Mouse (Mus musculus) cerebellum, adult 2 months (tissue): ENCODE data around the gene Spata1. TPM values are rescaled to one million over a fixed set of nuclear protein-coding genes. Genes with fewer than 3 reads are reported as not detected.

Experiments used
- DNase-seq, 2 experiments: peaks; one replicate each; pipeline ENCODE4 v3.0.0; 2021
- H3K27ac ChIP-seq: fragments of 200-500 bp; 2 replicates; pipeline ENCODE4 v1.5.1; 2012; ENCODE audit warnings: low read length, control low read depth, inconsistent platforms; ENCODE audit not compliant: insufficient read depth
- H3K27me3 ChIP-seq: fragments of 200-500 bp; 2 replicates; pipeline ENCODE4 v1.6.1; 2012; ENCODE audit warnings: inconsistent platforms, mild to moderate bottlenecking, low read length, moderate library complexity; ENCODE audit not compliant: control insufficient read depth, insufficient read depth
- H3K4me1 ChIP-seq: fragments of 200-500 bp; 2 replicates; pipeline ENCODE4 v1.6.1; 2011; ENCODE audit warnings: low read length; ENCODE audit not compliant: control insufficient read depth, insufficient read depth
- H3K4me3 ChIP-seq: fragments of 200-500 bp; replicated peaks from 2 replicates; pipeline ENCODE3; 2011; ENCODE audit warnings: mild to moderate bottlenecking, low read depth, low read length, control low read depth; ENCODE audit not compliant: insufficient read depth
- CTCF ChIP-seq: fragments of 200-500 bp; IDR thresholded peaks from 2 replicates; pipeline ENCODE4 v1.5.1; 2011; ENCODE audit warnings: low read depth, mild to moderate bottlenecking, control low read depth, low read length, moderate library complexity, borderline replicate concordance; ENCODE audit not compliant: insufficient read depth
- POLR2A ChIP-seq: fragments of 200-500 bp; IDR thresholded peaks from 2 replicates; pipeline ENCODE4 v1.6.1; 2011; ENCODE audit warnings: low read length, control low read depth, borderline replicate concordance; ENCODE audit not compliant: insufficient read depth
- WGBS: fragments of 180-500 bp; shearing (Covaris S2); methylation state at CpG from one replicate; pipeline ENCODE4 v1.1.7; 2018; 5-methylcytosine and 5-hydroxymethylcytosine counted together
- polyA plus RNA-seq: library from polyadenylated mRNA; depleted of rRNA; stranded (reverse); fragments of >200 nt; gene quantifications from 2 replicates; pipeline ENCODE4 v1.2.3, GENCODE M21; 2012

The Spata1 gene
- polyA plus RNA-seq, 1 experiment, result 2.6 TPM

DNA sequence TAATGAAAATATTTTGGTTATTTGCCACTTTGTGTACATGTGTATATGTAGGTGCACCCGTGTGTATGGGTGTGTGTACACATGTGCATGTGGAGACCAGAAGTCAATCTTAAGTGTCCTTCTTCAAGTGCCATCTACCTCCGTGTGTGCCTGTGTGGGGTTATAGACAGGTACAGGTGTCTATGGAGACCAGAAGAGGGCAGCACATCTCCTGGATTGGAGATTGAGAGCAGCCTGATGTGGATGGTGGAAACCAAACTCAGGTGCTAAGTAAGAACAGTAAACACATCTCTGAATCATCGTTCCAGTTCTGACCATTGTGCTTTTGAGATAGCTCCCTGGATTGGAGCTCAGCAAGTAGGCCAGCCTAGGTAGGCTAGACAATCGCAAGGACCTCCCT, 13.1 kb downstream of the Spata1 start:
- DNase-seq, result no peak
- TF ChIP-seq POLR2A, result no peak
- TF ChIP-seq CTCF, result no peak
- H3K27ac ChIP-seq, result no peak overlapping the region
- H3K4me1 ChIP-seq, result no peaks in the 10 kb centered on the region
- no peaks in the 10 kb centered on the region for H3K27me3 ChIP-seq
- H3K4me3 ChIP-seq, result no peak overlapping the region
- 90% methylated on average over 4 of the region's 4 CpGs for WGBS

DNA sequence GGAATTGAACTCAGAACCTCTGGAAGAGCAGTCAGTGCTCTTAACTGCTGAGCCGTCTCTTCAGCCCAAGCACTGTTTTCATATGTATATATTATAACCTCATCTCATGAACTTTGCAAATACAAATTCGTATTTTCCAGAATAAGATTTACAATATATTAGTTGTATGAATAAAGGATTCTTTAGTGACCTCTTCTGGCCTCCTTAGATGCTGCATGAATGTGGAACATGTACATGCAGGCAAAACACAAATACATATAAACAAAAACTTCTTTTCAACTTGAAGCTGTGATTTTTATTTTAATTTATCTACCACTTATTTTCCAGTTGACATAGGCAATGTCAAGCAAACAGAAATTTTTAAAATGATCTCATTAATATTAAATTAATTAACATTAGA, 17.5 kb downstream of the Spata1 start:
- Histone ChIP-seq H3K27ac (no peak overlapping the region), H3K27me3 (no peaks in the 10 kb centered on the region), H3K4me1 (no peaks in the 10 kb centered on the region), H3K4me3 (no peak overlapping the region)
- no peak for DNase-seq
- 67% methylated on average over 2 of the region's 2 CpGs for WGBS
- TF ChIP-seq POLR2A (no peak), CTCF (no peak)

DNA sequence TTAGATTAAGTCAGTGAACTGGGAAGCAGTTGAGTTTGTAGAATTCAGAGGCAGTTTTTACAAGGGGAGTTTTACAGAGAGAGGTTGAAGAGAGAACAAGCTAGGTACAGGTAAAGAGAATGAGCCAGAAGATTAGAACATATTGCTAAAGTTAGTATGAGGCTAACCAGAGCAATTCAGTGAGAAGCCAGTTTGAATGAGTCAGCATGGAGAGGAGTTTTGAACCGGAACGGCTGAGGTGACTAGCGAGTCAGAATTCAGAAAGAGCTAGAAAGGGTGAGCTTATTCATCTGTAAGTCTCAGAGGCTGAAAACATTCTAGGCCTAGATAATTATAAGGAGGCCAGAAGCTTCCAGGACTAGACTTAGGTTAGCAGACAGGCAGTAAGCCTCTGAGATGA, 25.1 kb downstream of the Spata1 start:
- H3K27ac ChIP-seq, result no peak overlapping the region
- 87% methylated on average over 3 of the region's 3 CpGs for WGBS
- no peaks in the 10 kb centered on the region for H3K4me1 ChIP-seq
- DNase-seq, result no peak
- no peaks in the 10 kb centered on the region for H3K27me3 ChIP-seq
- H3K4me3 ChIP-seq, result no peak overlapping the region
- TF ChIP-seq CTCF (no peak), POLR2A (no peak)

GRCm38 (mm10) chr3:146473741-146474140, 25.8 kb downstream of the Spata1 start:
- H3K4me1 ChIP-seq, result no peaks in the 10 kb centered on the region
- H3K27me3 ChIP-seq, result no peaks in the 10 kb centered on the region
- TF ChIP-seq CTCF (no peak), POLR2A (no peak)
- H3K4me3 ChIP-seq, result no peak overlapping the region
- H3K27ac ChIP-seq, result no peak overlapping the region
- no peak for DNase-seq

- Histone ChIP-seq H3K27me3 (no peaks in the 10 kb centered on the region), H3K27ac (no peak overlapping the region), H3K4me1 (no peaks in the 10 kb centered on the region), H3K4me3 (no peak overlapping the region)
- WGBS, result 81% methylated on average over 4 of the region's 4 CpGs
- TF ChIP-seq CTCF, result no peak
- no peak for TF ChIP-seq POLR2A
- no peak for DNase-seq
These were observed 26.9 kb downstream of the Spata1 start for GRCm38 (mm10) chr3:146472657-146473056.

DNA sequence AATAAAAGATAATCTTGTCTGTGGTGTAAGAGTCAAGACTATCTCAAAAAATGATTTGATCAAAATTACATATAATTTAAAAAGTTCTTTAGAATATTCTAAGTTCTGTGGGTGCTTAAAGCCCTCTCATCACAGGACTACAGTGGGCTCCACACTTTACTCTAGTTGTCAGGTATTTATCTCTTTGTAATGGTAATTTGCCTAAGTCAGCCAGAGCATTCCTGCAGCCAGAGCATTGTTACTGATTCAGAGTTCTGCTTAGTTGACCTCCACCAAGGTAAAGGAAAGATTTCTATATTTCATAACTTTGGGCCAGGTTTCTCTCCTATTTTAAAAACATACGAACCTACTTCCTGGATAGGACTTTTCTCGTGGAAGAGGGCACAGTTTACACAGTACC, 30.3 kb downstream of the Spata1 start:
- TF ChIP-seq POLR2A, result no peak
- TF ChIP-seq CTCF, result no peak
- 80% methylated on average over 2 of the region's 2 CpGs for WGBS
- Histone ChIP-seq H3K4me3 (no peak overlapping the region), H3K27me3 (no peaks in the 10 kb centered on the region), H3K27ac (no peak overlapping the region), H3K4me1 (no peaks in the 10 kb centered on the region)
- DNase-seq, result no peak

DNA sequence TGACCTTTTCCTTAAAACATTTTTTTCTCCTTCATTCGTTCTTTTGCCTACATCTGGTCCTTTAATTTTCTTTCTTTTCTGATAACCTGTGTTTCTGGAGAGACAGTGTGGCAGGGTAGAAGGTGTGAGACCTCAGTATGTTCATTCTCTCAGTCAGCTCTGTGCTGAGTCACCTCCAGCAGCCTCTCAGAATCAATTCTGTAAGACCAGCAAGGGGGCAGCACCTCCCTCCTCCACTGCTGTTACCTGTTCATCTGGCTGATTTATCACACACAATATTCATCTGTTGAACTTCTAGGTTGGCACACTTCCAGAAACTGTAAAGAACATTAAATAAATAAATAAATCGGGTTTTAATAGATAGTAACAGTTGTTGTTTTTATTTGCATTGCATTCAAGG, 36.6 kb downstream of the Spata1 start:
- H3K4me3 ChIP-seq, result no peak overlapping the region
- WGBS, result 73% methylated on average over 2 of the region's 2 CpGs
- no peaks in the 10 kb centered on the region for H3K27me3 ChIP-seq
- TF ChIP-seq CTCF, result no peak
- TF ChIP-seq POLR2A, result no peak
- DNase-seq, result no peak
- H3K4me1 ChIP-seq, result no peaks in the 10 kb centered on the region
- H3K27ac ChIP-seq, result no peak overlapping the region

GRCm38 (mm10) chr3:146451375-146451774, 48.2 kb downstream of the Spata1 start:
- Histone ChIP-seq H3K27me3 (no peaks in the 10 kb centered on the region), H3K4me1 (no peaks in the 10 kb centered on the region), H3K27ac (no peak overlapping the region), H3K4me3 (no peak overlapping the region)
- 92% methylated on average over 5 of the region's 5 CpGs for WGBS
- TF ChIP-seq CTCF (no peak), POLR2A (no peak)
- no peak for DNase-seq

- DNase-seq, result peak; percentile 86 to 87
- no peaks in the 10 kb centered on the region for H3K27me3 ChIP-seq
- no peaks in the 10 kb centered on the region for H3K4me1 ChIP-seq
- no peak overlapping the region for H3K27ac ChIP-seq
- no peak for TF ChIP-seq CTCF
- peak; percentile 68 for TF ChIP-seq POLR2A
- WGBS, result under 1% methylated on average over 29 of the region's 29 CpGs
- peak overlapping the region; percentile 61 for H3K4me3 ChIP-seq
These were observed 49.1 kb downstream of the Spata1 start for GRCm38 (mm10) chr3:146450371-146450841.
